Mouse (Mus musculus) pancreas, adult 10 weeks (tissue): ENCODE results near the gene Mgat4a. TPM values are rescaled to one million over a fixed set of nuclear protein-coding genes. Genes with fewer than 3 reads are reported as not detected.

Source experiments
- polyA plus RNA-seq: library from polyadenylated mRNA; stranded (reverse); fragments of 350-450 nt; fragmentation: Illumina TruSeq; extraction: RNeasy Lipid Tissue Mini Kit (QIAGEN cat#74804); gene quantifications from one replicate; pipeline ENCODE4 v1.2.3, GENCODE M21; 2015; ENCODE audit warnings: low read depth, low replicate concordance; ENCODE audit not compliant: insufficient read depth

Gene Mgat4a
- 3.0 TPM for polyA plus RNA-seq

DNA sequence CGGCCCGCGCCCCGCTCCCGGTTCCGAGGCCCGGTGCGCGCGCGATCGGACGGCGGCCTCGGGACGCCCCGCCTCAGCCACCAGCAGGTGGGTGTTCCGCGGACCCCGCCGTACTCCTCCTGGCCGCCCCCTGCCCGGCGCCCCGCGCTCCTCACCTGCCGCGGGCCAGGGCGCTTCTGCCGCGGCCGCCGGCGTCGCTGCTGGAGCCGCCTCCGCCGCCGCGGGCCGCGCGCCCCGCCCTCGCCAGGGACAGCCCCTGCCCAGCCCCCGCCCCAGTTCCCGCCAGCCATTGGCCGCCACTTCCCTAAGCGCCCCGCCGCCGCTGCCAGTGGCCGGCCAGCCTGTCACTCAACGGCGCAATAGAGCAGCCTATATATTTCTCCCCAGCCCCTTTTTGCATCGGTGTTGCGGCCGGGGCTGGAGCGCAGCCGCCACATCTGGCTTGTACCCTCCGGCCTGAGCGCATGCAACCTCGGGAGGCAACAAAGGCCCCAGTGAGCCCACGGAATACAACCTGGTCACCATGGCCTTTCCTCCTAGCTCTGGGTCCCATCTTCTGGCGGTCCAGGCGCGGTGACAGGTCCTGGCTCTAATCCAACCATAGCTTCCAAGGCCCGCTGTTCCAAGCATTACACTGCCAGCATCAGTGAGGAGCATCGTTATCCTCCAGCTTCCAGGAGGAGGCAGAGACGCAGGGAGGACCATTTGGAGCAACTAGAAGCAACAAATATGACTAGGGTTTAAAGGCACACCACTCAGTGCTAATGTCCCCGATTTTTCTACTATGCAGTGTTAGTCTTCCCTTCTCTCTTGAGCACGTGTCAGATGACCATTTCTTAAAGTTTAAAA is at the start of gene Mgat4a:
Mgat4a (minus strand) TSS at position 207 of the 849 bp plus-strand sequence.

DNA sequence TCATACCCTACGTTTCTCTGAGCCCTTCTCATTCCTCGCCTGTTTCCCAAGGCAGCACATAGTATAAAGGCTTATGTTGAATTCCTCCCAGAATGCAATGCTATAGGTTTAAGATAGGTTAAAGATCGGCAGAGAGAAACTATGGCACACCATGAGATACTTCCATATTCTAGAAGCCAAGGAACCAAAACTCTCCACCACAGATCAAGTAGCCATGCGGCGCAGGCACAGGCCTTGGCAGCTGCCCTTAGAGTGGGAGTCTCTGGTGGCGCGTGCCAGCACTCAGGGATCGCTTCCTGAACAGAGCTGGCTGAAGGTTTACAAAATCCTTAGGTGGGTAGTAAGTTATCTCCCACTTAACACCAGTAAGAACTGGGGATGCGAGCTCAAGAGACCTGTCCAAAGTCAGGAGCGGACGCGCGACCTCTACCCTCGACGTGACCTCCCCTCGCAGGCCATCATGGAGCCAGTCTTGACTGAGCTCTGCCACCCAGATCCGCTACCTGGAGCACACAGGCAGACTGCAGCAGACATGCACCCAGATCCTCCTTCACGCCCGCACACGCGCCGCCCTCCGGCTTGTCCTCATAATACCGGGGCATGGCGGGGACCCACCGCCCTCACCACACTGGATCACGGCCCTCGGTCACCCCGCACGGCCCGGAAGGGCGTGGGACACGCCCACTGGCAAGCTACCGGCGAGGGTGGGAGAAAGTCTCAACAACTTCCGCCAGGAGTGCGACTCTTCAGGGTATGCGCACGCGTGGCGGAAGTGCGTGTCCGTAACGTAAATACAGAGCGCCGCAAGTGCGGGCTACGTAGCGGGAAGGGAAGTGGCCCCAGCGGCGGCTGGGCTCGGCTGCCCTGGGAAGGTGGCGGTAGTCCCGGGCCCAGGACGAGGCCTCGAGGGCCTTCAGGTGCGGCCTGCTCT is 111.2 kb downstream of the Mgat4a start, which contains the start of the genes Coa5 and Unc50:
Coa5 (minus strand) TSS at position 738 of the 931 bp plus-strand sequence.
Unc50 (plus strand) TSS at position 774 of the 931 bp plus-strand sequence.

Other genes starting within 250 kb of the Mgat4a start
- 7.3 TPM for gene Inpp4a, start 241.2 kb downstream of the Mgat4a start, polyA plus RNA-seq
- 8.1 TPM for gene Coa5, start 110.9 kb downstream of the Mgat4a start, polyA plus RNA-seq
- 9.2 TPM for gene Unc50, start 110.9 kb downstream of the Mgat4a start, polyA plus RNA-seq
- gene 2010300C02Rik, start 179.1 kb upstream of the Mgat4a start, polyA plus RNA-seq: 17.2 TPM